In the genomic region with DNA sequence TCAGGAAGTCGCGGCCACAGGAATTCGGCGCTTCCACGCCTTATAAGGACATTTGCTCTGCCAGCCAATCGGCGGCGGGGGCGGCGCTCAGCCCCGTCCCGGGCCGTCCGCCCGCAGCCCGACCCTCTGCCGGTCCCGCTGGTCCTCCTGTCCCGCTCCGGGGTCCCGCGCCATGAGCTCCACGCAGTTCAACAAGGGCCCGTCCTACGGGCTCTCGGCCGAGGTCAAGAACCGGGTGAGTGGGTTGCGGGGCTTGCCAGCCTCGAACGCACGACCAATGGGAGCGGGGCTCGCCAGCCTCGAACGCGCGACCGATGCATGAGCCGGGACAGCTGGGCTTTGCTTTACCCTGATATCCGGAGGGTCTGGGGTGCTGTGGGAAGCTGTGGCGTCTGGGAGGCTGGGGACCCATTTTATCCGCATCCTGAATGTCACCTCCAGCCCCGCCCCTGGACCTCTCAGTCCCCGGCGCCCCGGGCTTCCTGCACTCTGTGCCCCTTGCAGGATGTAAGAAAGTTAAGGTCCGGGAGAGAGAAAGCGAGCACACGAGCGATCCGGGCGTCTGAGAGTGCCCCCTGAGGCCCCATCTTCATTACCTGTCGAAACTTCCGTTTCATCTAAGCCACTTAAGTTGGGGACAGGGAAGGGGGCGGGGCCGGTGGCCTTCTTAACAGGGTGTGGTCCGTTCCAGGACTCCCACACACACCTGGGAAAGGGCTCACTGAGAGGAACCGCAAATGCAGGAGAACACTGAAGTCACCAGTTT, we compare ENCODE assay signal across 8 mouse cellular contexts. TPM values are rescaled to one million over a fixed set of nuclear protein-coding genes. Genes with fewer than 3 reads are reported as not detected.
A peak's percentile ranks its signal among the peaks of the same experiment; 100 is the strongest.
DNase-seq lines count a peak whose midpoint lies in the region; ATAC-seq and TF ChIP-seq lines count a peak whose summit lies in the region.

A gene (plus strand): TSS at position 79 of the 766 bp plus-strand sequence.

- H3K4me2 ChIP-seq in forebrain, embryonic 12.5 days, result peak within 1 kb of the TSS; percentile 54
- peak within 1 kb of the TSS; percentile 89 for H3K4me2 ChIP-seq in limb, embryonic 13.5 days (replicated peaks)
- H3K4me2 ChIP-seq in midbrain, embryonic 13.5 days (replicated peaks), result peak within 1 kb of the TSS; percentile 56
- H3K4me2 ChIP-seq in stomach, postnatal 0 days (replicated peaks; ENCODE audit: low read depth), result peak within 1 kb of the TSS; percentile 90

- H3K4me3 ChIP-seq in forebrain, embryonic 12.5 days (replicated peaks), result peak within 1 kb of the TSS; percentile 41
- H3K4me3 ChIP-seq in hindbrain, embryonic 10.5 days, result peak within 1 kb of the TSS; percentile 61
- peak within 1 kb of the TSS; percentile 80 for H3K4me3 ChIP-seq in limb, embryonic 13.5 days
- H3K4me3 ChIP-seq in midbrain, embryonic 13.5 days (replicated peaks), result peak within 1 kb of the TSS; percentile 41
- H3K4me3 ChIP-seq in stomach, postnatal 0 days (ENCODE audit: low read depth, low read length), result peak within 1 kb of the TSS; percentile 75

- peaks cover 36% of the 10 kb centered on the region for H3K4me1 ChIP-seq in forebrain, embryonic 12.5 days
- H3K4me1 ChIP-seq in hindbrain, embryonic 10.5 days (replicated peaks), result peaks cover 50% of the 10 kb centered on the region
- H3K4me1 ChIP-seq in limb, embryonic 13.5 days, result peaks cover 44% of the 10 kb centered on the region
- peaks cover 21% of the 10 kb centered on the region for H3K4me1 ChIP-seq in midbrain, embryonic 13.5 days (replicated peaks)
- H3K4me1 ChIP-seq in stomach, postnatal 0 days (replicated peaks; ENCODE audit: control insufficient read depth, insufficient read depth), result peaks cover 2% of the 10 kb centered on the region

- H3K27ac ChIP-seq in forebrain, embryonic 12.5 days, result peak within 1 kb of the TSS; percentile 56
- H3K27ac ChIP-seq in hindbrain, embryonic 10.5 days, result peak within 1 kb of the TSS; percentile 87
- H3K27ac ChIP-seq in limb, embryonic 13.5 days, result peak within 1 kb of the TSS; percentile 88
- no peak within 1 kb of the TSS for H3K27ac ChIP-seq in midbrain, embryonic 13.5 days
- H3K27ac ChIP-seq in stomach, postnatal 0 days (replicated peaks), result peak within 1 kb of the TSS; percentile 98

- peak within 1 kb of the TSS; percentile 33 for H3K9ac ChIP-seq in forebrain, embryonic 12.5 days
- peak within 1 kb of the TSS; percentile 90 for H3K9ac ChIP-seq in limb, embryonic 13.5 days
- peak within 1 kb of the TSS; percentile 55 for H3K9ac ChIP-seq in midbrain, embryonic 13.5 days (replicated peaks)
- peak within 1 kb of the TSS; percentile 90 for H3K9ac ChIP-seq in stomach, postnatal 0 days (ENCODE audit: low read length)

- WGBS in forebrain, embryonic 12.5 days, result 1% methylated on average over 59 of the region's 59 CpGs
- under 1% methylated on average over 59 of the region's 59 CpGs for whole genome bisulfite sequencing in hindbrain, embryonic 10.5 days
- WGBS in limb, embryonic 13.5 days, result under 1% methylated on average over 59 of the region's 59 CpGs
- 2% methylated on average over 59 of the region's 59 CpGs for WGBS in midbrain, embryonic 13.5 days
- under 1% methylated on average over 59 of the region's 59 CpGs for WGBS in stomach, postnatal 0 days

- peaks cover 3% of the 10 kb centered on the region; the same call in 1 of the 2 replicates for H3K9me3 ChIP-seq in forebrain, embryonic 12.5 days
- peaks cover 16% of the 10 kb centered on the region; the same call in 1 of the 2 replicates for H3K9me3 ChIP-seq in hindbrain, embryonic 10.5 days
- peaks cover 10% of the 10 kb centered on the region for H3K9me3 ChIP-seq in limb, embryonic 13.5 days
- H3K9me3 ChIP-seq in midbrain, embryonic 13.5 days, result no peaks in the 10 kb centered on the region
- no peaks in the 10 kb centered on the region for H3K9me3 ChIP-seq in stomach, postnatal 0 days (ENCODE audit: control insufficient read depth, low read length)

- no peak for ATAC-seq in forebrain, embryonic 12.5 days (ENCODE audit: low FRiP score)
- ATAC-seq in limb, embryonic 13.5 days (ENCODE audit: low FRiP score, low read depth), result 0 out of 2 replicates have a peak, but pooled peaks have one; percentile 4
- ATAC-seq in midbrain, embryonic 13.5 days, result no peak
- no peak for ATAC-seq in stomach, postnatal 0 days (ENCODE audit: low FRiP score, low TSS enrichment)

- TF ChIP-seq CTCF in stomach, postnatal 0 days (IDR thresholded peaks at IDR 0.05; ENCODE audit: low read depth), result no peak

- DNase-seq in 3134 (ENCODE audit: extremely low read depth, insufficient read length, low spot score), result peak; percentile 86
- peak; percentile 73 to 78 for DNase-seq in adrenal gland, adult (ENCODE audit: inconsistent age in 2 of 2, low spot score in 1 of 2)
- DNase-seq in hindbrain, embryonic 10.5 days (ENCODE audit: low spot score), result peak; percentile 70
- DNase-seq in stomach, postnatal 0 days (ENCODE audit: low spot score), result peak; percentile 73
- no peak for DNase-seq in right cerebral cortex, postnatal 36 days (ENCODE audit: low spot score in 2 of 2)

- no peaks in the 10 kb centered on the region for H3K36me3 ChIP-seq in forebrain, embryonic 12.5 days (replicated peaks)
- H3K36me3 ChIP-seq in hindbrain, embryonic 10.5 days, result peaks cover 26% of the 10 kb centered on the region
- peaks cover 31% of the 10 kb centered on the region for H3K36me3 ChIP-seq in limb, embryonic 13.5 days
- no peaks in the 10 kb centered on the region; the same call in 1 of the 2 replicates for H3K36me3 ChIP-seq in midbrain, embryonic 13.5 days
- H3K36me3 ChIP-seq in stomach, postnatal 0 days (ENCODE audit: control insufficient read depth, insufficient read depth, low read length), result peaks cover 6% of the 10 kb centered on the region; the same call in 1 of the 2 replicates

- no peak for TF ChIP-seq EP300 in stomach, postnatal 0 days (optimal IDR thresholded peaks at IDR 0.05)

- peaks cover 49% of the 10 kb centered on the region for H3K27me3 ChIP-seq in forebrain, embryonic 12.5 days
- H3K27me3 ChIP-seq in hindbrain, embryonic 10.5 days (ENCODE audit: insufficient read depth, poor library complexity, severe bottlenecking), result peaks cover 54% of the 10 kb centered on the region
- H3K27me3 ChIP-seq in limb, embryonic 13.5 days, result no peaks in the 10 kb centered on the region
- peaks cover 47% of the 10 kb centered on the region for H3K27me3 ChIP-seq in midbrain, embryonic 13.5 days
- H3K27me3 ChIP-seq in stomach, postnatal 0 days (ENCODE audit: control insufficient read depth, insufficient read depth, low read length), result no peaks in the 10 kb centered on the region

RNA-seq across cellular contexts. Expression of the gene that starts here (rescaled TPM):
- 85.5 and 115 TPM in 2 replicates for polyA plus RNA-seq in forebrain, embryonic 12.5 days (2016; fragmentation: Nextera tagmentation; extraction: Ambion mirVana)
- polyA plus RNA-seq in hindbrain, embryonic 10.5 days (2016; fragmentation: Nextera tagmentation; extraction: Ambion mirVana), result 201 and 223 TPM in 2 replicates
- polyA plus RNA-seq in limb, embryonic 13.5 days (2015; fragmentation: Nextera tagmentation; extraction: Ambion mirVana), result 287 and 299 TPM in 2 replicates
- 29.5 and 37.1 TPM in 2 replicates for polyA plus RNA-seq in midbrain, embryonic 13.5 days (2015; fragmentation: Nextera tagmentation; extraction: Ambion mirVana)
- polyA plus RNA-seq in stomach, postnatal 0 days (2015; fragmentation: Nextera tagmentation; extraction: Ambion mirVana), result 236 and 245 TPM in 2 replicates

Comparison
In these comparisons a context has a peak if more than half of its experiments do, and no peak if none do; other contexts are left out.
1. DNase-seq: peak in 3134 (single experiment), adrenal gland, adult (2 of 2), hindbrain, embryonic 10.5 days (single experiment) and stomach, postnatal 0 days (single experiment); none in right cerebral cortex, postnatal 36 days (0 of 2).
2. H3K9ac ChIP-seq: peak in every context shown above with its lines; median percentile 90 in limb, embryonic 13.5 days; 90 in stomach, postnatal 0 days; 55 in midbrain, embryonic 13.5 days; 33 in forebrain, embryonic 12.5 days.
3. Peak in every context shown above with its lines, with median percentiles within 50 percentile points of each other: H3K4me2 ChIP-seq and H3K4me3 ChIP-seq.